Mouse (Mus musculus): ENCODE data around the gene 4933402D24Rik. TPM values are rescaled to one million over a fixed set of nuclear protein-coding genes. Genes with fewer than 3 reads are reported as not detected.

Gene 4933402D24Rik
- polyA plus RNA-seq, 1 experiment from 2014 or later: 0.41 TPM

Other genes starting within 250 kb of the 4933402D24Rik start
- gene Gm39653, start 153.3 kb downstream of the 4933402D24Rik start, polyA plus RNA-seq (2014; fragmentation: Nextera tagmentation; extraction: Ambion mirVana): not detected in 2 replicates
- gene Dytn, start 82.3 kb downstream of the 4933402D24Rik start, polyA plus RNA-seq (2014; fragmentation: Nextera tagmentation; extraction: Ambion mirVana): not detected in 2 replicates
- 0.25 TPM in 1 of 2 replicates, not detected in the other for gene Mdh1b, start 38.9 kb downstream of the 4933402D24Rik start, polyA plus RNA-seq (2014; fragmentation: Nextera tagmentation; extraction: Ambion mirVana)
- 69.0 and 74.6 TPM in 2 replicates for gene Fastkd2, start 38.7 kb downstream of the 4933402D24Rik start, polyA plus RNA-seq (2014; fragmentation: Nextera tagmentation; extraction: Ambion mirVana)

Measured in forebrain, embryonic 11.5 days (tissue).